Mouse (Mus musculus): Measurements from ENCODE around the gene Tmem215.

The Tmem215 gene

DNA sequence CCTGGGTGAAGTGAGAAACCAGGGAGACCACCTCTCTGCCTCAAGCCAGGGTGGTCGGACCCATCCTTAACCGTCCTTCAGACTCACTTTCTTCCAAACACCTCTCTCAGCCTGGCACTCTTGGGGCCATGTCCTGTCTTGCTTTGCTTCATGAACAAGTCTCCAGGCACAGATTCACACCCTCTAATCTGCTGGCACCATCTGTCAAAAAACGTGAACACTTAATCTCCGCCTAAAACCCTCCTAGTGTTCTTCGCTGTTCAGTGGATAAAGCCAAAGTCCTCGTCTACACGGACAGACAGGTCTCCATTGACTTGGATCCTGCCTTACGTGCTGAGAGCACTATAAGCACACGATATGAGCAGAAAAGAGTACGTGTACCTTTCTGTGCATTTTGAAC, at the start of gene Tmem215:
TSS of gene Tmem215 (plus strand) at position 301 of the 400 bp plus-strand sequence.
- no peak for DNase-seq

GRCm38 (mm10) chr4:40431916-40432315, 40.1 kb upstream of the Tmem215 start:
- no peak for DNase-seq

- DNase-seq, result no peak
These were observed 38.6 kb upstream of the Tmem215 start for GRCm38 (mm10) chr4:40433379-40433778.

DNA sequence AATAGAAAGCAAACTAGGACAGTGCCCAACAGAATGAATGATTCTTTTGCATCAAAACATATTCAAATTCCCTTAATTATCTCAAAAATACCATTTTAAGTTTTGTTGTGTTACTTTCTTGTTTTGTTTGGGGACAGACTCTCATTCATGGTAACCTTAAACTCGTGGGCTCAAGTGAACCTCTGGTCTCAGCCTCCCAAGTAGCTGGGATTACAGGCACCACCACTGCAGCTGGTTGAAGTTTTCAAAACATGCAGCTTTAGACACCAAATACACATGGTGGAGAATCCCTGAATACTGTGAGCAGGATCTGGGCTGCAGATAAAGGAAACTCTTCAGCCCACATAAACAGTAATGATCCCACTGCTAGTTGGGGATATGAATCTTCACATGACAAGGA, 37.6 kb upstream of the Tmem215 start:
- DNase-seq, result no peak

DNA sequence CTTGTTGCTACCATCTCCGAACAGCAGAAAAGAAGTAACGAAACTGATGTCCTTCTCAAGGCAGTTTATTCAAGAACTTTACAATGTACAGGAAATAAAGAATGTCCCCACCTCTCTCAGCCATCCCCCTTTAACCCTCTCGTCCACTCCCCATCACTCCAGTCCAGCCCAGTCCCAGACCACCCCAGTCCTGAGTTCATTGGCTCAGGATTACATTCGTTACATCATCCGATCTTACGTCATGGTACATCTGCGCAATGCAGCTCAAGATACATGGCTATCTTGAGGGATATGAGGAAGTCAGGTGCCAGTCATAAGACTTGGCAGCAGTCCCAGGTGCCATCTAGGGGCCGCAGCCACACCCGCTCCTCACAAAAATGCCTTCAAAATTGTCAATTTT, 28.4 kb upstream of the Tmem215 start:
- no peak for DNase-seq

DNA sequence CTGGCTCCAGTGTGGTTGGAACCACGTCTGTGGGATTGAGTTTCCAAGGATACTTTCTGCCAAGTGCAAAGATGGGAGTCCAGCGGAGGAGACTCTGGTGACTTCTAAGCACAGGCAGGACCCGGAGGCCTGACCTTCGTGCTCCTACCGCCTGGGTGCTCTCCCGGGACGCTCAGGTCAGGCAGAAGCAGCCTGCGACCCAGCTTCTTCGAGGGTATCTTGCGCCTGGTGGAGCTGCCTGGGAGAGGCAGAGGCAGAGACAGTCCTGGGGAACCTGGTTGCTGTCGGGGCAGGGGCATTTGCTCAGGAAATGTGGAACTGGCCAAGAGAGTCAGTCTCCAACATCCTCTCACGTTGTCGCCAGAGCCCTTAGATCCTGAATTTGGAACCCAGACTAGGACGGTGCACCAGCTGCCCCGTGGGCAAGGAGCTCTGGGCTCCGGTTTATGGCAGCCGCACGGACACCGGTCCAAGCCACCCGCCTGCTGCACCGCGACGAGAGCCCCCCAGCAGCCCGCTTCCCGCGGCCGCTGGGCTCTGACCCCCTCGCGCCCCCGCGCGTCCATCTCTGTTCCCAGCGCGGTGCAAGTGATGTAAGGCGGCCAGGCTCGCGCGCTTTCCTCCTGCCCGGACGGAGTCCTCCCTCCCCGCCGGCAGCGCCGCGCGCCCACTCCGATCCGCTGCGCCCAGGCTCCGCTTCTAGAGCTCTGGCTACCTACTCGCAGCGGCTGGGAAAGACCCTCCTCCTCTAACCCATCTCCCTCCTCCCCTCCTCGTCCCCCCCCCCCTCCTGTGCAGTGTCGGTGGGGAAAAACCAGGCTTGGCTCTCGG, 935 bp downstream of the Tmem215 start:
- DNase-seq, result peak; percentile 16

GRCm38 (mm10) chr4:40473911-40474310, 1.9 kb downstream of the Tmem215 start:
- no peak for DNase-seq

- DNase-seq, result no peak
These were observed 6.0 kb downstream of the Tmem215 start for GRCm38 (mm10) chr4:40477963-40478362.

DNA sequence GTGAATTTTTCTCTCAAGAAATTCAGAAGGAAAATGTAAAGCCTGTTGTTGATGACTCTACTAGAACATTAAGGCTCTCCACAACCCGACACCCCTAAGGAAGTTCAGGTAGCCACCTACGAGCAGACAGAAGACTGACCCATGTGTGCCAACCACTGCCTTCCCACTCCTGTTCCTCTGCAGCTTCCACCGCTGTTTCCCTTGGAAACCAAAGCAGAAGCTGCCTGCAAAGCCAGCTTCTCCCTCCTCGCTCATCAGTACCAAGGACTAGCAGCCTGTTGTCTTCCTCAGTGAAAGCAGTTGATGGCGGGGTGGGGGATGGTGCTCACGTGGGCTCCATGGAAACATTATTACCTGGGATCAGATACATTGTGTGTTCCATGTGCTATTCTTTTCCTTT, 14.6 kb downstream of the Tmem215 start:
- no peak for DNase-seq

DNA sequence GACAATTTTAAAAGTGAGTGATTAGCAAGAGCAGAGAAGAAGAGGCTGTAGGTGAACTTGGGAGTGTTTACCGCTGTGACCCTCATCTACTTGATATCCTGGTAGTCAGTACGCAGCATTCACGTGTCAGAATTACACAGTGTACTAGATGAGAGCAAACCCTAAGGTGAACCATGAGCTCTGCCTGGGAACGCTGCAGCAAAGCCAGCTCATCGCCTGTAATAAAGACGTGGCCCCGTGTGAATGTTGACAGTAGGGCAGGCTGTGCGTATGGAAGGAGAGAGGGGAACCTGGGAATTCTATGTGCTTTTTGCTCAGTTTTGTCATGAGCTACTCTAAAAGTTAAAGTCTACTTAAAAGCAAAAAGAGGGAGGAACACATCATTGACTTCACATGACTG, 19.8 kb downstream of the Tmem215 start:
- no peak for DNase-seq

- no peak for DNase-seq
These were observed 24.4 kb downstream of the Tmem215 start for GRCm38 (mm10) chr4:40496354-40496753.

DNA sequence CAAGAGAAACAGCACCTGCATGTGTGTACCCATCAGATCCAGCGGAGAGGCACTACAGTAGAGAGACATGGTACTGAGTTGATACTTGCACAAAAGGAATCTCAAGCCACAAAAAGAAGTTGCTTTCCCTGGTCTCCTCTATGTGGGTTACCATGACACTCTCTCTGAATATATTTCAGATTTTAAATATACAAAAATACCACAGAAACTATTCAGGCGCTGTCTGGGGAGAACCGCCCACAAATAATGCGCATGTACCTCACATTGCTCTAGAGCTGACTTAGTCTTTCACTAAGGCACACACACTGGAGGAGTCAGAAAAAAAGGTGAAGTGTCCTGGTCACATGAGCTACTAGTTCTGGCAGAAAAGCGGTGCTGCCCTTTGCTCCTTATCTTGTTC, 24.8 kb downstream of the Tmem215 start:
- no peak for DNase-seq

DNA sequence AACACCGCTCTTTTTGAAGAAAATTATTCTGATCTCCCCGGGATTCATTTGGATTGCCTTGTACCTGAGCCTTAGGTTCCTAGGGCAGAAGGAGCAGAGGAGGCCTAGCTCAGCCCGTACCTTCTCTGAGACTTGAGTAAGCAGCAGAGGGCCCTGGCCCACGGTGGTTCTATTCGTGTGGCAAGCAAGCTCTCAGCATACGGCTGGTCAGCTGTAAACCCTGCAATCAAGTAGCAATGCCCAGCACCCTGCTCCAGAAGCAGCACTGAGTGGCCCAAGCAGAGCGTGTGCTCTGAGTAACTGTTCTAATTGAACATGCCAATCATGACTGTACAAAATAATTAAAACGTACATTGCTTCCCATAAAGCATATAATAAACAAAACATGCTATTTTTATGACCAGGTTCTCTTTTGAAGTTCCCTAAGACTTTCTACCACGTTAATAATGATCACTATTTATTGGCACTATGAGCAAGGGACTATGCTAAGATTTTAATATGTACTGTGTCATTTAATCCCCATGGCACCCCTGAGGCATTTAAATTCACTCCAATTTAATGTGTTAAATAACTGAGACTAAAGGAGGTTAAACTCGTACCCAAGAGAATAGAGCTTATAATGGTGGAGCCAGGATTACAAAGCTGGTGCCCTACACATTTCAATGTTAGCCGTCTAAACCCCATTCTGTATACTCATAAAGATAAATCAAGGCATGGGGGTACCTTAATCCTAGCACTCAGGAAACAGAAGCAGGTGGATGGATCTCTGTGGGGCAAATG, 28.0 kb downstream of the Tmem215 start:
- no peak for DNase-seq

DNA sequence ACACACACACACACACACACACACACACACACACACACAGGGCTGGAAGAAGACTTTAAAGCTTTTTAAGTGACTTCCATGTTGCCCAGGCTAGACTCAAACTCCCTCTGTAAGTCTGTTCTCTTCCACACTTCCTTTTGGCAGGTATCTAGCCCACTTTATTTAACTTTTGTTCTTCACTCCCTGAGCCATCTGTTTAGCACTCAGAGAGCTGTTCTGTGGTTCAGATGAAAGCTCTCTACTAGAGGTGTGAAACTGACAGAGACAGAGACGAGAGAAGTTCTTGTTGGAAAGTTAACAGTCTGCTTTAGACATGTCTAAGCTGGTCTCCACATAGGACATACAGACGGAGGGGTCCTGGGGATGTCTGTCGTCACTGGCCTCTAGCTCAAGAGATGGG, 30.5 kb downstream of the Tmem215 start:
- no peak for DNase-seq

DNA sequence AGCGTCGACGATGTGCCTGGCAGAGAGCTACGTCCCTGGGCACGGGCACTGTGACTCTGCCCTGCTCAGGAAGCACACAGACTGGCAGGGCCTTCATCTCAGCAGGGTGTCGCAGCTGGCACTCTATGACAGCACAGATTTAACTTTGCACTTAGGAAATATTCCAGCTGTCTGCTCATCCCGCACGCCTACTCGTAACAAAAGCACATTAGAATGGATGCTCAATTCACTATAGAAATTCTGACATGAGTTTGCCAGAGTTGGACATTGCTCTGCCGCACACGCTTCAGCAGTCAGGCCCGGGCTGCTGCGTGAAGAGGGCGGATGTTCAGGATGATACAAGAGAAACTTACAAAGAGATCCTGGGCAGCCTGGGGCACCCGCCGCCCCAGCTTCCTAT, 37.6 kb downstream of the Tmem215 start:
- no peak for DNase-seq

DNA sequence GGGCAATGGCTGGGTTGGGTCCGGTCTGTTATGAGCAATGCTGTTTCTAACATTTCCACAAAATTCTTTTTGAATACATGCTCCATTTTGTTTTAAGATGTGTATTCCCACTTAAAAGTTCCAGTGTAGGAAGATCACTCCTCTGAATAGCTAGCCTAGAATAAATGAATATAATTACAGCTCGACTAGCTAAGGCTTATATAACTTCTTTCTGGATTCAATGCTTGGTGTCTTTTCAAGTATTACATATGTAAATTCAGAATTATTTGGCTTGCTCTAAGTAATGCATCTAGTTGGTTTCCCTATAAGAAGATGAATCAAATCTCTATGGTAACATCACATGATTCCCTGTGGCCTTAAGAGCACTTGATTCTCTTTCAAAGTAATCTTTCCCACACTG, 41.3 kb downstream of the Tmem215 start:
- no peak for DNase-seq

GRCm38 (mm10) chr4:40518545-40519324, 46.8 kb downstream of the Tmem215 start:
- no peak for DNase-seq
